Mouse (Mus musculus): Measurements from ENCODE around the gene Gemin4. TPM values are rescaled to one million over a fixed set of nuclear protein-coding genes. Genes with fewer than 3 reads are reported as not detected.

The Gemin4 gene
- polyA plus RNA-seq, 1 experiment from 2014 or later = 31.8 TPM

- Histone ChIP-seq H3K36me3 (ENCODE audit: control insufficient read depth, insufficient read depth, low read length) (peaks cover 41% of the 10 kb centered on the region), H3K9me3 (ENCODE audit: control insufficient read depth, low read depth, low read length) (no peaks in the 10 kb centered on the region), H3K4me1 (ENCODE audit: control insufficient read depth, insufficient read depth, low read length) (no peaks in the 10 kb centered on the region), H3K9ac (replicated peaks; ENCODE audit: low read depth, low read length) (no peak overlapping the region), H3K4me3 (ENCODE audit: low read depth, low read length) (no peak overlapping the region), H3K4me2 (replicated peaks; ENCODE audit: low read depth, low read length) (no peak overlapping the region), H3K27me3 (ENCODE audit: control insufficient read depth, insufficient read depth, low read length) (no peaks in the 10 kb centered on the region), H3K27ac (ENCODE audit: low read length) (no peak overlapping the region)
- 74% methylated on average over 13 of the region's 13 CpGs for WGBS
- ATAC-seq (ENCODE audit: insufficient number of reproducible peaks, insufficient read depth, low FRiP score, low read depth) = no peak
These were observed 7.1 kb downstream of the Gemin4 start for GRCm38 (mm10) chr11:76210228-76210985.

GRCm38 (mm10) chr11:76206793-76207192 is 10.7 kb downstream of the Gemin4 start:
- H3K4me3 ChIP-seq (ENCODE audit: low read depth, low read length) = no peak overlapping the region
- H3K27me3 ChIP-seq (ENCODE audit: control insufficient read depth, insufficient read depth, low read length) = no peaks in the 10 kb centered on the region
- ATAC-seq (ENCODE audit: insufficient number of reproducible peaks, insufficient read depth, low FRiP score, low read depth) = no peak
- no peak overlapping the region for H3K27ac ChIP-seq (ENCODE audit: low read length)
- H3K4me2 ChIP-seq (replicated peaks; ENCODE audit: low read depth, low read length) = no peak overlapping the region
- H3K9ac ChIP-seq (replicated peaks; ENCODE audit: low read depth, low read length) = no peak overlapping the region
- H3K4me1 ChIP-seq (ENCODE audit: control insufficient read depth, insufficient read depth, low read length) = 0 out of 2 replicates have a peak, but pooled peaks cover 6% of the 10 kb centered on the region
- 85% methylated on average over 5 of the region's 5 CpGs for WGBS
- H3K36me3 ChIP-seq (ENCODE audit: control insufficient read depth, insufficient read depth, low read length) = peaks cover 25% of the 10 kb centered on the region
- no peaks in the 10 kb centered on the region for H3K9me3 ChIP-seq (ENCODE audit: control insufficient read depth, low read depth, low read length)

- Histone ChIP-seq H3K9ac (replicated peaks; ENCODE audit: low read depth, low read length) (peak overlapping the region; percentile 91), H3K4me3 (ENCODE audit: low read depth, low read length) (peak overlapping the region; percentile 97), H3K9me3 (ENCODE audit: control insufficient read depth, low read depth, low read length) (no peaks in the 10 kb centered on the region), H3K36me3 (ENCODE audit: control insufficient read depth, insufficient read depth, low read length) (peaks cover 3% of the 10 kb centered on the region), H3K4me2 (replicated peaks; ENCODE audit: low read depth, low read length) (peak overlapping the region; percentile 90), H3K4me1 (ENCODE audit: control insufficient read depth, insufficient read depth, low read length) (0 out of 2 replicates have a peak, but pooled peaks cover 6% of the 10 kb centered on the region), H3K27ac (ENCODE audit: low read length) (peak overlapping the region; percentile 64), H3K27me3 (ENCODE audit: control insufficient read depth, insufficient read depth, low read length) (no peaks in the 10 kb centered on the region)
- WGBS = under 1% methylated on average over 90 of the region's 90 CpGs
- peak; percentile 96 for ATAC-seq (ENCODE audit: insufficient number of reproducible peaks, insufficient read depth, low FRiP score, low read depth)
These were observed 15.4 kb downstream of the Gemin4 start for GRCm38 (mm10) chr11:76201761-76202674.

- H3K4me1 ChIP-seq (ENCODE audit: control insufficient read depth, insufficient read depth, low read length) = no peaks in the 10 kb centered on the region
- no peak overlapping the region for H3K9ac ChIP-seq (replicated peaks; ENCODE audit: low read depth, low read length)
- peak overlapping the region; percentile 75 for H3K27ac ChIP-seq (ENCODE audit: low read length)
- no peaks in the 10 kb centered on the region for H3K27me3 ChIP-seq (ENCODE audit: control insufficient read depth, insufficient read depth, low read length)
- no peak overlapping the region for H3K4me3 ChIP-seq (ENCODE audit: low read depth, low read length)
- H3K4me2 ChIP-seq (replicated peaks; ENCODE audit: low read depth, low read length) = peak overlapping the region; percentile 6
- no peak for ATAC-seq (ENCODE audit: insufficient number of reproducible peaks, insufficient read depth, low FRiP score, low read depth)
- WGBS = 45% methylated on average over 8 of the region's 8 CpGs
- H3K36me3 ChIP-seq (ENCODE audit: control insufficient read depth, insufficient read depth, low read length) = no peaks in the 10 kb centered on the region
- H3K9me3 ChIP-seq (ENCODE audit: control insufficient read depth, low read depth, low read length) = no peaks in the 10 kb centered on the region
These were observed 20.4 kb downstream of the Gemin4 start for GRCm38 (mm10) chr11:76196977-76197469.

- Histone ChIP-seq H3K9ac (replicated peaks; ENCODE audit: low read depth, low read length) (no peak overlapping the region), H3K4me2 (replicated peaks; ENCODE audit: low read depth, low read length) (peak overlapping the region; percentile 6), H3K9me3 (ENCODE audit: control insufficient read depth, low read depth, low read length) (no peaks in the 10 kb centered on the region), H3K4me3 (ENCODE audit: low read depth, low read length) (no peak overlapping the region), H3K36me3 (ENCODE audit: control insufficient read depth, insufficient read depth, low read length) (no peaks in the 10 kb centered on the region), H3K27ac (ENCODE audit: low read length) (peak overlapping the region; percentile 75), H3K27me3 (ENCODE audit: control insufficient read depth, insufficient read depth, low read length) (no peaks in the 10 kb centered on the region), H3K4me1 (ENCODE audit: control insufficient read depth, insufficient read depth, low read length) (no peaks in the 10 kb centered on the region)
- peak; percentile 84 for ATAC-seq (ENCODE audit: insufficient number of reproducible peaks, insufficient read depth, low FRiP score, low read depth)
- WGBS = 55% methylated on average over 8 of the region's 8 CpGs
These were observed 21.0 kb downstream of the Gemin4 start for GRCm38 (mm10) chr11:76196275-76196976.

- H3K4me3 ChIP-seq (ENCODE audit: low read depth, low read length) = no peak overlapping the region
- ATAC-seq (ENCODE audit: insufficient number of reproducible peaks, insufficient read depth, low FRiP score, low read depth) = no peak
- no peaks in the 10 kb centered on the region for H3K36me3 ChIP-seq (ENCODE audit: control insufficient read depth, insufficient read depth, low read length)
- H3K4me1 ChIP-seq (ENCODE audit: control insufficient read depth, insufficient read depth, low read length) = no peaks in the 10 kb centered on the region
- no peaks in the 10 kb centered on the region for H3K9me3 ChIP-seq (ENCODE audit: control insufficient read depth, low read depth, low read length)
- no peaks in the 10 kb centered on the region for H3K27me3 ChIP-seq (ENCODE audit: control insufficient read depth, insufficient read depth, low read length)
- 75% methylated on average over 6 of the region's 6 CpGs for WGBS
- H3K27ac ChIP-seq (ENCODE audit: low read length) = no peak overlapping the region
- H3K9ac ChIP-seq (replicated peaks; ENCODE audit: low read depth, low read length) = no peak overlapping the region
- H3K4me2 ChIP-seq (replicated peaks; ENCODE audit: low read depth, low read length) = no peak overlapping the region
These were observed 30.6 kb downstream of the Gemin4 start for GRCm38 (mm10) chr11:76186908-76187307.

GRCm38 (mm10) chr11:76183745-76184144 is 33.7 kb downstream of the Gemin4 start:
- no peaks in the 10 kb centered on the region for H3K36me3 ChIP-seq (ENCODE audit: control insufficient read depth, insufficient read depth, low read length)
- no peaks in the 10 kb centered on the region for H3K9me3 ChIP-seq (ENCODE audit: control insufficient read depth, low read depth, low read length)
- ATAC-seq (ENCODE audit: insufficient number of reproducible peaks, insufficient read depth, low FRiP score, low read depth) = no peak
- peaks cover 2% of the 10 kb centered on the region; the same call in 1 of the 2 replicates for H3K4me1 ChIP-seq (ENCODE audit: control insufficient read depth, insufficient read depth, low read length)
- no peak overlapping the region for H3K4me2 ChIP-seq (replicated peaks; ENCODE audit: low read depth, low read length)
- H3K27me3 ChIP-seq (ENCODE audit: control insufficient read depth, insufficient read depth, low read length) = no peaks in the 10 kb centered on the region
- H3K27ac ChIP-seq (ENCODE audit: low read length) = no peak overlapping the region
- WGBS = 73% methylated on average over 4 of the region's 4 CpGs
- H3K9ac ChIP-seq (replicated peaks; ENCODE audit: low read depth, low read length) = no peak overlapping the region
- no peak overlapping the region for H3K4me3 ChIP-seq (ENCODE audit: low read depth, low read length)

- WGBS = 21% methylated on average over 7 of the region's 7 CpGs
- H3K9me3 ChIP-seq (ENCODE audit: control insufficient read depth, low read depth, low read length) = no peaks in the 10 kb centered on the region
- H3K4me3 ChIP-seq (ENCODE audit: low read depth, low read length) = peak overlapping the region; percentile 64
- no peak overlapping the region for H3K27ac ChIP-seq (ENCODE audit: low read length)
- no peaks in the 10 kb centered on the region for H3K27me3 ChIP-seq (ENCODE audit: control insufficient read depth, insufficient read depth, low read length)
- H3K9ac ChIP-seq (replicated peaks; ENCODE audit: low read depth, low read length) = peak overlapping the region; percentile 72
- peak overlapping the region; percentile 95 for H3K4me2 ChIP-seq (replicated peaks; ENCODE audit: low read depth, low read length)
- H3K4me1 ChIP-seq (ENCODE audit: control insufficient read depth, insufficient read depth, low read length) = peaks cover 7% of the 10 kb centered on the region; the same call in 1 of the 2 replicates
- no peak for ATAC-seq (ENCODE audit: insufficient number of reproducible peaks, insufficient read depth, low FRiP score, low read depth)
- H3K36me3 ChIP-seq (ENCODE audit: control insufficient read depth, insufficient read depth, low read length) = no peaks in the 10 kb centered on the region
These were observed 37.3 kb downstream of the Gemin4 start for GRCm38 (mm10) chr11:76180146-76180540.
